Mouse (Mus musculus): ENCODE results near the gene Ica1l.
A peak's percentile ranks its signal among the peaks of the same experiment; 100 is the strongest.

Gene Ica1l

GRCm38 (mm10) chr1:59966171-59966785 is 76.7 kb downstream of the Ica1l start:
- no peak for DNase-seq (ENCODE audit: low spot score in 2 of 2)

GRCm38 (mm10) chr1:59959941-59960340 is 83.0 kb downstream of the Ica1l start:
- DNase-seq (ENCODE audit: low spot score in 2 of 2) = no peak

- peak in 1 of 2 experiments; percentile 5 for DNase-seq (ENCODE audit: low spot score in 2 of 2)
Observed at GRCm38 (mm10) chr1:59957206-59957605, 85.8 kb downstream of the Ica1l start.

- no peak for DNase-seq (ENCODE audit: low spot score in 2 of 2)
Observed at GRCm38 (mm10) chr1:59947509-59947908, 95.5 kb downstream of the Ica1l start.

GRCm38 (mm10) chr1:59945969-59946368 is 97.0 kb downstream of the Ica1l start:
- DNase-seq (ENCODE audit: low spot score in 2 of 2) = no peak

GRCm38 (mm10) chr1:59943825-59944224 is 99.2 kb downstream of the Ica1l start:
- no peak for DNase-seq (ENCODE audit: low spot score in 2 of 2)

- DNase-seq (ENCODE audit: low spot score in 2 of 2) = no peak
Observed at GRCm38 (mm10) chr1:59942057-59942790, 100.8 kb downstream of the Ica1l start.

GRCm38 (mm10) chr1:59941063-59941462 is 101.9 kb downstream of the Ica1l start:
- DNase-seq (ENCODE audit: low spot score in 2 of 2) = no peak

- DNase-seq (ENCODE audit: low spot score in 2 of 2) = no peak
Observed at GRCm38 (mm10) chr1:59932991-59933390, 110.0 kb downstream of the Ica1l start.
